Mouse (Mus musculus): Measurements from ENCODE around the gene Tarsl2.

Tarsl2 gene

DNA sequence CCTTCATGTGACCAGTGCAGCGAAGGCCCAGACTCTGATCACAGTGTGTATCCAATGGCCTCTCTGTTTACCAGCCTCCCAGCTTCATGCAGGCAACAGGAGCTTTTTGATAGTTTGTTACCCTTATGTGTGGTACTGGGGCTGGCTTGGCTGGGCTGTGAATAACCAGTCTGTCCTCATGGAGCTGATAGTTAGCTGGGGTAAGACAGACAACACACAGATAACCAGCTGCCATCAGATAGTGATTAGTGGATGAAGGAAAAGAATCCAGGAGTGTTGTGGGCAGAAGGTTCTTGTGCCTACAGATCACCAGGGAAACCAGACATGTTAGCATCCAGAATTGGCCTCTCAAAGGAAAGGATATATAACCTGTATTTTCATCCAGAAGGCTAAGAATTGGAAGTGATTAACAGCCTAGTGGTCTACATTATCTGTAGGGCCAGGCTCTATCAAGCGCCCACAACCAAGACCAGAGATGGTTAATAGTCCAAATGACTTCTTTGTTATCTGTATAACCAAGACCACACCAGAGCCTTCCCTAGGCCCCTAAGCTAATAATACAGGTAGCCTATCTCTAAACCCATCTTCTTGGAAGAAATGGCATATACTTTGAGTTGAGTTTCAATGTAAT is 12.9 kb downstream of the Tarsl2 start:
- DNase-seq (ENCODE audit: low spot score): no peak

GRCm38 (mm10) chr7:65663225-65663790 is 18.6 kb downstream of the Tarsl2 start:
- no peak for DNase-seq (ENCODE audit: low spot score)

- no peak for DNase-seq (ENCODE audit: low spot score)
Measured at GRCm38 (mm10) chr7:65663886-65664285, 19.2 kb downstream of the Tarsl2 start.

DNA sequence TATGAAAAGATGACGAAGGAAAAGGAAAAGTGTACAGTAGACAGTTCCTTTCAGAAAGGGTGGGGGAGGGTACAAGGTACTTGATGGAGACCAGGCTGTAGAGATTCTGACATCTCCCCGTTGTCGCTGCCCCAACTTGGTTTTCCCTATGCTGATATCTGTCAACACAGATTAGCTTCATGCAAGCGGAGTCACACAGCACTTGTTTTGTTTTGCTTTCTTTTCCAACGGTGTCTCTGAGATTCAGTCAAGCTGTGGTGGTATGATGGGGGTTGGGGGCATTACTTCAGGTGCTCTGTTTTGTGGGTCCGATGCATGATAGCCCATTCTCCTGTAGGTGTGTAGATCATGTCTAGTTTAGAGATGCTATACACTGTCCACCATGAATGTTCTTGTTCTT is 22.8 kb downstream of the Tarsl2 start:
- no peak for DNase-seq (ENCODE audit: low spot score)

- DNase-seq (ENCODE audit: low spot score): no peak
Measured at GRCm38 (mm10) chr7:65678050-65678449, 33.4 kb downstream of the Tarsl2 start.

DNA sequence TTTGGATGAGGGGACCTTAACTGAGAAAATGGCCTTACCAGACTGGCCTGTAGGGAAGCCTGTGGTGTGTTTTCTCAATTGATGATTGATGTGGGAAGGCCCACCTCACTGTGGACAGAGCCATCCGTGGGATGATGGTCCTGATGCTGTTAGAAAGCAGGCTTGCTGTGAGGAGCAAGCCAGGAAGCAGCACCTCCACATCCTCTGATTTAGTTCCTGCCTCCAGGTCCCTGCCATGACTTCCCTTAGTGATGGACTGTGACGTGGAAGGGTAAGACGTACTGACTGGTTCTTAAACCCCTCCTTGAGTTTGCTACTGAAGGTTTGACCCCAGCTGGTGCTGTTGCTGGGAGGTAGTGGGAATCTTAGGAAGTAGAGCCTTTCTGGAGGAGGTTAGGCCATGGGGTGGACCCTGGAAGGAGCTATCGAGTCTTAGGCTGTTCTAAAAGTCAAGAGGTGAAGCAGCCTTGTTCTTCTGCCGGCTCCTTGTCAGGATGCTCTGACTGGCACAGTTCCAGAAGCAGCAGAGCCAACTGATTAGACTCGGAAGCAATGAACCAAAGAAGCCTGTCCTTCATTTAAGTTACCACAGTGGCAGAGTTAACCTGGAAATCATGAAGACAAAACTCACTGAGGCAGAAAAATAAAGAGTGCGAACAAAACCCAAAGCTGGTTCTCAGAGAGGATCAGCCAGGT is 34.4 kb downstream of the Tarsl2 start:
- DNase-seq (ENCODE audit: low spot score): no peak

- DNase-seq (ENCODE audit: low spot score): no peak
Measured at GRCm38 (mm10) chr7:65681166-65681565, 36.5 kb downstream of the Tarsl2 start.

DNA sequence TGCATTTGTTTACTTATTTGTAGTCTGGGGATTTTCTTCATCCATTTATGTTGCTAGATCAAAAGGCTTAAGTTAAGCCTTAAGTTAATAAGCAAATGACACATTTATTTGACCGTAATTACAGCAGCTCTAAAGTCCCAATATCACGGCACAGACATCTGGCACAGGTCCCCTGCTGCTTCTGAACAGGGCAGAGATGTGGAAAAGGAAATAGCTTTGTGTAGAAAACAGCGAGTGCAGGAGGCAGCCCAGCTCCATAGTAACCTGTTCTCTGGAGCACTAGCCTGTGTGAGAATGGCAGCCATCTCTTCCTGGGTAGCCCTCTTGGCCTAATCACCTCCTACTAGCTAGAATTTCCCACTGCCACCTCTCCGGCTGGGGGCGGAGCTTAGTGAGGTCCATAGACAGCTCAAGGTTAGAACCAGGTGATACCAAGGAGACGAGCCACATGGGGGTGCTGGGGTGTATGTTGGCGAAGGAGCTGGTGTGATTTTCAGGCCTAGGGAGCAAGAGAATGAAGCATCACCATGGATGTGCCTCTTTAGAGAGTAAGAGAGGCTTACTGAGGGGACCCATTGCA is 39.6 kb downstream of the Tarsl2 start:
- DNase-seq (ENCODE audit: low spot score): no peak

DNA sequence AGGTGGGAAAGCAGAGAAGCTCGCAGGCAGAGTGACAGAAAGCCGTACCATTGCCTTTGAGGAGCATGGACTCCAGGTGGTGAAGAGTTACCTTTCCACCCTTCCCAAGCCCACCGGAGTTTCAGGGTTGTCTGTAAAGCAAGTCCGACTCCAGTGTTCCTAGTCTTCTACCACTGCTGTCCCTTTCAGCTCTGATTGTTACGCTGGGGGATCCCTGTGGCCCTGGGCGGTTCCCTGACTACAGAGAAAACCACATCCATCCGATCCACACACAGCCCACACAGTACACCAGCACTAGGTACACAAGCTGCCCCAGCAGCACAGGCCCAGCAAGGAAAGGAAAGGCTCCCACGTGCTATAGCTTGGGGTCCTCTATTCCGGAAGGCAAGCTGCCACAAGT is 42.0 kb downstream of the Tarsl2 start:
- no peak for DNase-seq (ENCODE audit: low spot score)

DNA sequence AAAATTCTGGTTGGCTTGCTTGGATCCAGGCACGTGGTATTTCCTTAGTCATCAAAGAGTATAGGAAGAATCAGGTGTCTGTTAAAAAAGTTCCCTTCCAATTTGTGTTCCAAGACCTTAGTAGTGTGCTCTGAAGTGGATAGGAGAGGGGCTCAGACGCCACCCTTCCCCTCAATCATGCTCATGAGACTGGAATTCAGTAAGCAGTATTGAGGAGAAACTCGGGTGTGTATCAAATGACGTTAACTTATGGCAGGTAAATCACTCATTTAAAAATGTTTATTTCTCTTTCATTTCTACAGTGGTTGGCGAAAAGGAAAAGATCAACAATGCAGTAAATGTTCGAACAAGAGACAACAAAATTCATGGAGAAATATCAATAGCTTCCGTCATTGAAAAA is 46.2 kb downstream of the Tarsl2 start, which contains the start of gene Tm2d3:
Gene Tm2d3, plus strand, starts transcription at position 301 of the 400 bp plus-strand sequence.
- DNase-seq (ENCODE audit: low spot score): no peak

DNA sequence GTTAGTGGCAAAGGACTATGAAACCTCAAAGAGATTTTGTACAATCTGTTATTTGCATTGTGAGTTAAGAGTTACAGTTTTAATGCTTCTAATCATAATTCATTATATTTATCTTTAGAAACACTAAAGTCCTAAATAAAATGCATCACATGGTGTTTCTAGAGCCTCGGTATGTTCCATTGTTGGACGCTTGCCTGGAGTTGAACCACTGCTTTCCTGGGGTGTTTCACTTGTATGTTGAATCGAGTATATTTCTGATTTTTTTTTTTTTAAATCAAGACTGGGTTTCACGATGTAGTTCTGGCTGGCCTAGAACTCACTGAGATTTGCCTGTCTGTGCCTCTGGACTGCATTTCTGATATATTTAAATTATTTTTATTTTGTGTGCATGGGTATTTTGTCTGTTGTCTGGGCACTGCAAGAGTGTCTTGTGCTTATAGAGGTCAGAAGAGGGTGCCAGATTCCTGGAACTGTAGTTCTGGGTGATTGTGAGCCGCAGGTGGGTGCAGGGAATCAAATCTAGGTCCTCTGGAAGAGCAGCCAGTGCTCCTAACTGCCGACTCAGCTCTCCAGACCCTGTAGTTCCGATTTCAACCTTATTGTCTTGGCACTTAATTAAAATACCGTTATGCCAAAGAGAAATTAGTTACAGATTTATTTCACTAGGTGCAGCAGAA is 47.4 kb downstream of the Tarsl2 start:
- DNase-seq (ENCODE audit: low spot score): no peak

- no peak for DNase-seq (ENCODE audit: low spot score)
Measured at GRCm38 (mm10) chr7:65692883-65693282, 48.2 kb downstream of the Tarsl2 start.

DNA sequence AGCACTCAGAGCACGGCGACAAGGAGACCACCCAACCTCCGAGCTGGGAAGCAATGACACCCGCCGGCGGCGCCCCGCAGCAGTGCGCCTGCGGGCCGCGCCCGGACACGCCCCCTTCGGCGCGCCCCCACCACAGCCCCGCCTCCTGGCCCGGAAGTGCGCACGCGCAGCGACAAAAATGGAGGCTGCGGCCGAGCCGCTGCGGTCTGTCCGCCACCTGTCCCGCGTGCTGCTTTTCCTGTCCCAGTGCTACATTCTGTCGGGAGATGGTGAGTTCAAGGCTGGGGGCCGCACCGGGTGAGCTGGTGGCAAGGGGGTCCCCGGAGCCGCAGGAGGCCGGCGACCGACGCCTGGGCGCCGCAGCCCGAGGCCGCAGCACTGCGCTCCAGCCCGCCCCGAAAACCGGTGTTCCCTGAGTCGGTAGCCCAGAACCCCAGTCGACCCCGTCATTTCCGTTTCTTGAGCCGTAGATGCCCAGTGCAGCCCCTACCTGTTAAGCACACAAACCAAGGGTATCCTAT is 48.7 kb downstream of the Tarsl2 start:
- DNase-seq (ENCODE audit: low spot score): peak; percentile 85

GRCm38 (mm10) chr7:65696450-65696849 is 51.8 kb downstream of the Tarsl2 start:
- no peak for DNase-seq (ENCODE audit: low spot score)

GRCm38 (mm10) chr7:65702076-65702475 is 57.4 kb downstream of the Tarsl2 start:
- no peak for DNase-seq (ENCODE audit: low spot score)

DNA sequence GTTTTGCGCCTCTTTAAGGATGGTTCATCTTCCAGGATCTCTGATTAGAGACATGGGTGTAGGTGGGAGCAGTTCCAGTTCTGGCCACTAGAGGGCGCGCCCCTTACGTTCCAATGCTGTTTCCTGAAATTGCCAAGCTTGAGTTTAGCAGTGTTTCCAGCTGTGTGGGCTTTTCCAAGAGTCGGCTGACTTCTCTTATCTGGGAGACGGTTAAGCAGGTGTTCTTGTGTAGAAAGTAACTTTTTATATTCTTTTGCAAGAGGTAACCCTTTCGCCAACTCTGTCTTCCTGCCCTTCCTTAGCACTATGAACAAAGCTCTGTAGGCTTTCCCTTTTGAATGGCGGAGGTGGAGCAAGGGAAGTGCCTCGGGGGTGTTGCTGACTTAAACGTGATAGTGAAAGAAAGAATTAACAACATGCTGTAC is 60.1 kb downstream of the Tarsl2 start:
- DNase-seq (ENCODE audit: low spot score): peak; percentile 59

GRCm38 (mm10) chr7:65708506-65708905 is 63.8 kb downstream of the Tarsl2 start:
- DNase-seq (ENCODE audit: low spot score): no peak

GRCm38 (mm10) chr7:65710301-65710700 is 65.6 kb downstream of the Tarsl2 start:
- no peak for DNase-seq (ENCODE audit: low spot score)

- DNase-seq (ENCODE audit: low spot score): no peak
Measured at GRCm38 (mm10) chr7:65713782-65714181, 69.1 kb downstream of the Tarsl2 start.

DNA sequence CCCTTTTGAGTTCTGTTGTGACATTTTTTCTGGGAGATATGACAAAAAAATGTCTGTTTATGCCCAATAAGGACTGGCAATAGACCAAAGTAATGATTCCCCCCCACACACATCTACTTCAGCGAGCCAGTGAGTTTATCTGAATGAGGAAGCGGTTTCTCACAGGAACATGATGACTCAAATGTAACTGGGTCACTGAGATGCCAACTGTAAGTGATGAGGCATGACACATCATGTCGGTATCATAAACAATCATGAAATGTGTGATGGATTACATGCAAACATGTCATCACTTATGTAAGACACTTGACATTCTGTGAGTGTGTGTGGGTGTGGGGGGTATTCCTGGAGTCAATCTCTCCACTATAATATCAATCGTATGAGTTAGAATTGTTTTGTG is 69.6 kb downstream of the Tarsl2 start:
- no peak for DNase-seq (ENCODE audit: low spot score)

- no peak for DNase-seq (ENCODE audit: low spot score)
Measured at GRCm38 (mm10) chr7:65734024-65734423, 89.3 kb downstream of the Tarsl2 start.

GRCm38 (mm10) chr7:65735261-65735660 is 90.6 kb downstream of the Tarsl2 start:
- DNase-seq (ENCODE audit: low spot score): no peak
